Mouse (Mus musculus) layer of hippocampus, adult 2 months (tissue): ENCODE measurements around the gene Prkar1b. TPM values are rescaled to one million over a fixed set of nuclear protein-coding genes. Genes with fewer than 3 reads are reported as not detected.
A peak's percentile ranks its signal among the peaks of the same experiment; 100 is the strongest.

Experiments
- DNase-seq, 2 experiments: peaks; one replicate each; pipeline ENCODE4 v3.0.0; 2022; ENCODE audit warnings: low spot score in 2 of 2
- H3K27ac ChIP-seq: fragments of 200-600 bp; 2 replicates; pipeline ENCODE4 v1.8.1; 2022
- H3K4me3 ChIP-seq: fragments of 200-600 bp; 2 replicates; pipeline ENCODE4 v1.8.1; 2022; ENCODE audit warnings: mild to moderate bottlenecking
- CTCF ChIP-seq: fragments of 200-600 bp; conservative IDR thresholded peaks from 2 replicates; pipeline ENCODE4 v1.8.1; 2022; ENCODE audit warnings: antibody characterized with exemption, mild to moderate bottlenecking, moderate library complexity
- total RNA-seq, 2 experiments: library from RNA; stranded (reverse); gene quantifications; 2 replicates each; pipeline ENCODE4 v1.2.3; 2021

Prkar1b gene
- total RNA-seq, 2 experiments from 2014 or later: 393 to 425 TPM

DNA sequence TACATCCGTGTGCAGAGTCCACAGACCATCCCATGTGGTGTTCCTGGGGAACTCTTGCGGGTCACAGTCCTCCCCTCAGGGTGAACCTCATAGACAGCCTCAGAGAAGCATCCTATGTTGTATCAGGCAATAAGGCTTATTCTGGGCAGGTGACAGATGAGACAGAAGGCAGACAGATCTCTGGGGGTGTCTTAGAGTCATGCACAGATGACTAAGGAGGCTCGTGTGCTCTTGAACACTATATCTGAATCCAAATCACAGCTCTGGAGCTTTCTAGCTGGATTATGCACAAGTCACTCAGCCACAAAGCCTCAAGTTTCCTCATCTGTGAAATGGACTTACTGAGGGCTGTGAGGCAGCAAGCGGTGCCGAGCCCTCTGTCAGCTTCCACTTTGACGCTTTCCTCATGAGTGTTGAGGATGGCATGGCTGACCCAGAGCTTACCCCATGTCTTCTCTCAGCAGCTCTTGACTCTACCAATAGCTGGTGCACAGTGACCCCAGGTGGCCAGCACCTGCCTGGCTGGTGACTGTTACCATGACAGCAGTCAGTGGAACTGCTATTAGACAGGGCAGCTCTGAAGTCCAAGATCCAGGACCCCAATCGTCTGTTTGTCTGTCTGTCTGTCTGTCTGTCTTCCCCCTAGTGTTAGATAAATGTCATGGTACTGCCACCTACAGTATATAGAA, 64.8 kb downstream of the Prkar1b start:
- DNase-seq: peak in 1 of 2 experiments; percentile 32
- peak; percentile 72 for TF ChIP-seq CTCF
- no peak overlapping the region for H3K4me3 ChIP-seq
- peak overlapping the region; percentile 28; the same call in 1 of the 2 replicates for H3K27ac ChIP-seq

DNA sequence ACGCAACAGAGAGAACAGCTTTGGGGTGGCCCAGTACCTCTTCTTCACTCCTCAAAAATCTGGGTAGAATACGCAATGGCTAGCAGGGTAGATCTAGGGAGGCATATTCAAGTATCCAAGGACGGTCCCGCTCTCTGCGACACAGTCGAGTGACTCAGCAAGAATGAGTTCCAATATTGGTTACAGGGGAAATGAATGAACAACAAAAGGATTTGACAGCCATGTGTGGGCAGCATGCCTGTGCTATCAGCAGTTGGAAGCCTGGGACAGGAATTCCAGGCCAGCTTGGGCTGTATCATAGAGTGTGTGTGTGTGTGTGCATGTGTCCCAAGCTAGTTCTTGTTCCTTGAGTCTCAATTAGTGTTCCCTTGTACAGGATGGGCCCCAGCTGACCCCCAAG, 65.5 kb downstream of the Prkar1b start:
- no peak overlapping the region for H3K4me3 ChIP-seq
- peak; percentile 62 to 83 for DNase-seq
- H3K27ac ChIP-seq: peak overlapping the region; percentile 32; the same call in 1 of the 2 replicates
- no peak for TF ChIP-seq CTCF

DNA sequence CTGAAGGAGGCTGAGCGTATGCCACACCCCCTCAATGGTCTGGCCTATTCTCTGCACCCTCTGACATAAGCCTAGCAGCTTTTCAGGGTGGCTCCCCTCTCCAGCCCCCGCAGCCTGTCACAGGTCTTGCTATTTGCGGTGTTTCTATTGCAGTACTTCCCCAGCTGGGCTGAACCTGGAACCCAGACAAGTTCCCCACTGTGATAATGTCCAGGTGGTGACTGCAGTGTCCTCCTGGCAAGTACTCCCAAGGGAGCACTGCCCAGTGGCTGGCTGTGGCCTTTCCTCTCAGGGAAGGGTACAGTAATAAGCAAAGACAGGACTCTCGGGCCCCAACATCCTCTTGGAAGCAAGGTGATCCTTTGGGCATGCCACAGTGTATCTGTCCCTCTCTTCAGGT, 66.0 kb downstream of the Prkar1b start:
- TF ChIP-seq CTCF: no peak
- no peak for DNase-seq
- H3K4me3 ChIP-seq: no peak overlapping the region

DNA sequence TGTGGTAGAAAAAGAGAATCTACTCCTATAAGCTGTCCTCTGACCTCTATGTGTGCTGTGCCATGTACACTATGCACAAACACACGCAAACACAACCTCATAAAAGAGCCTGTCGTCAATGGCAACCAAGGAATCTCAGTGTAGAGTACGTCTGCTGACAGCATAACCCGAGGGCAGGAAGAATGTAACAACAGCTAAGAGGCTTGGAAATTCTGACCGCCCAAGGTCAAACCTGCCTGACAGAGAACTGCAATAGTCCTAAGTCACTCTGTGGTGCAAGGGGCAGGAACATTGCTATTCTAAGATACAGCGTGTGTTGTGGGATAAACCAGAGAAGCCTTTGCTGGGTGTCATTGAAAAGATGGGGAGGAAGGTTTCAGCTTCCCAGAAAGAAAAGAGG, 68.4 kb downstream of the Prkar1b start:
- Histone ChIP-seq H3K27ac (no peak overlapping the region), H3K4me3 (no peak overlapping the region)
- no peak for TF ChIP-seq CTCF
- DNase-seq: no peak

More for the DNA sequence above, 66.0 kb downstream of the Prkar1b start:
- peak overlapping the region; percentile 32; the same call in 1 of the 2 replicates for H3K27ac ChIP-seq

DNA sequence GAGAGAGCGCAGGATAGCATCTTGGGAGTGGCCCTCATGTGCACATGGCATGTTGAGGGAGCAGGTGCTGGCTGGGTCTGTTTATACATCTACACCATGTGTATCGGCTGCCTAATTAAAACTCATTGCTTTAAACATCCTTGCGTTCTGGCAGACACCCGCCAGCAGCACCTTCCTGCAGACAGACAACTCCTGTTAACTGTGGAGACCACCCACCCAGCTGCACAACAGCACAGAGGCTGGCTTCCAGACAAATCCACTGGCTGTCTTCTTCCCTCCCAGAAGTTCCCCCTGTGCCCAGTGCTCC, 71.7 kb downstream of the Prkar1b start:
- no peak for TF ChIP-seq CTCF
- DNase-seq: no peak
- H3K4me3 ChIP-seq: no peak overlapping the region
- H3K27ac ChIP-seq: no peak overlapping the region

DNA sequence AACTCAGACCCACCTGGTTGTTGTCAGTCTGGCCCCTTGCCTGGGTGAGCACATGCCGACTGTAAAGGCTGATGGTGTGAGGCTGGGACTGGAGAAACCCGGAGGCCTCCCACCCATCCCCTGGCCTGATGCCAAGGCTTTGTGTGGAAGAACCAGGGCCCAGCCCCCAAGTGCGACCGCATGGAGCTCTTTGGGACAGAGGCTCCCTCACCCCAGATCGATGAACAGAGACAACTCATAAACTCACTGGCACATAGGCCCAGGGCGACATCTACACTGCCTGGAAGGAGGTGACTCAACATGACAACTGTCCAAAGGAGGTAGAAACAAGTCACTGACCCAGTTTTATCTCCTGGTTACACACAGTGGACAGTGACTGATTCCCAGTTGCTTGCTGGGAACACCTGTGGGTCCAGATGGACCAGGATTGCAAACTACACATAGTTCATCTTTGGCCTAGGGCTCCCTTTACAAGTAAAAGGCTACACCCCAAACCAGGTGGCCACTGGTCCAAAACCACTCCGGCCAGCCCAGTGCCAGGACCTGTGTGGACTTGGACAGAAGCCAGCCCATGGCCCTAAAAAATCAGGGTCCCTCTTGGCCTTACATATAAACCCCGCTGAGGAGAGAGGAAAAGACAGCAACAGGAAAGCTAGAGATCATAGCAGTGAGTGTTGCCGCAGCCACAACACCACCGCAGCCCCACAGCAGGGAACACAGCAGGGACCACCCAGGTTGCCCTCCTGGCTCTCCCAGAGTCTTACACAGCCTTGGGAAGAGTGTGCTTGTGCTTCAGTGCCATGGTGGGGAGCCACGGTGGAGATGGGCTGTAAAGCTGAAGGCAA, 72.3 kb downstream of the Prkar1b start:
- H3K27ac ChIP-seq: no peak overlapping the region
- H3K4me3 ChIP-seq: no peak overlapping the region
- DNase-seq: no peak
- no peak for TF ChIP-seq CTCF

DNA sequence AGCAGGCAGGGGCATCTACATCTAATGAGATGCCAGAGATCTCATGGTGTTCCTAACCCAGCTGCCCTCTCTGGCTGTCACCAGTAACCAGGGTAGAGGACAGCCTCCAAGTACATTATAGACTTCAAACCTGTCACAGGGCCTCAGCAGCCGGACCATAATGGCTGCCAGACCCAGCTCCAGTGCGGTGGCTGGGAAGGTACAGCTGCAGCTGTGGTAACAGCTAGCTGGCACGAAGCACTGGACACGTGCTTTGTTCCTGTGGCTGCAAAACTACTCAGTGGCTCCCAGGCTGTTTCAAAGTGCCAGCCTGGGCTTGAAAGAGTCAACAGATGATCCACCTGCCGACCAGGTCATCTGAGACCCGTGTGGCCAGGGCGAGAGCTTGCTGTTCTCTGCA, 73.4 kb downstream of the Prkar1b start:
- no peak for TF ChIP-seq CTCF
- DNase-seq: no peak
- no peak overlapping the region for H3K27ac ChIP-seq
- H3K4me3 ChIP-seq: no peak overlapping the region

DNA sequence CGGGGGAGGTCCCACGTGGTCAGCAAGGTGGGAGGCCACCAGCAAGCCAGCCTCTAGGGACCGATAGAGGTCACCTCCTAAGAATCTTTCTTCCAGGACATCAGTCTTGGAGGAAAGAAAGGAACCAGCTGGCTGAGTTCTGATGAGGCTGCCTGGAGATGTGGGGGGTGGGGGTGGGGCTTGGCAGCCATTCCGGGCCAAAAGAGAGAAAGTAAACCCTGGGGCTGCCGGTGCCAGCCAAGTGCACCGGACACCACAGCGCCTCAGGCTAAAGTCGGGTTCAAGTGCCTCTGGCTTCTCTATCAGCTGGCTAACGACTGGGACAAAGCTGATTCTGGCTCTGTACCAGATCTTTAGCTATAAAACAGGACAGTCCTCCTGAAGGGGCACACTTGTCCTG, 74.0 kb downstream of the Prkar1b start:
- no peak for DNase-seq
- no peak overlapping the region for H3K27ac ChIP-seq
- TF ChIP-seq CTCF: no peak
- H3K4me3 ChIP-seq: no peak overlapping the region

DNA sequence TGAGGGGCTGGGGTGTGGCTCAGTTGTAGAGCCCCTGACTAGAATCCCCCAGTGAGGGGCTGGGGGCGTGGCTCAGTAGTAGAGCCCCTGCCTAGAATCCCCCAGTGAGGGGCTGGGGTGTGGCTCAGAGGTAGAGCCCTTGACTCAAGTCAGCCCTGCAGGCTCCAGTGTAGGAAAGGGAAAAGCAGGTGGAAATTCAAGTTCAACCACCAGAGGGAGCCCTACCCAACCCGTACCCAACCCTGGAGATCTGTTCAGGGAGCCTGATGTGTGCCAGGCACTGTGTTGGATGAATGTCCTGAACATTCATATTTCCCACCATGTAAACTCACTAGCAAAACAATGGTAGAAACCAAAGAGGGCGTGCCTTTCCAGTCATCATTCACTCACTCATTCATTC, 74.7 kb downstream of the Prkar1b start:
- TF ChIP-seq CTCF: peak; percentile 92

DNA sequence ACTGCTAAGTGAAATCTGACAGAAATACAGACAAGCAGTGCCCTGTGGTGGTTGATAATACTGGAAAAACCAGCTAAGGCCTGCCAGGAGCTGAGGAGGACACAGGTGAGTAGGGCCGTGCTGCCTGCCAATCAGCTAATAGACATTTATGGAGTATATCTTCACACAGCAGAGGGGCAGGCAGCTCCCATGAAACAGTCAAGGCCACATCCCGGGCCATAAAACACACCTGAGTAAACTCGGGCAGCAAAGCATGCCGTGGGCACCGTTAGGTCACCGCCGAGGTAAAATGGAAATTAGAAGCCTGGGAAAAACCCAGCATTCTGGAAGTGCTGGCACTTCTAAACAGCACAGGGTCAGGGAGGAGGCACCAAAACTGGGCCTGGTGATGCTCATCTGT, 75.8 kb downstream of the Prkar1b start:
- no peak for TF ChIP-seq CTCF
- DNase-seq: no peak
- H3K4me3 ChIP-seq: no peak overlapping the region
- no peak overlapping the region for H3K27ac ChIP-seq

More for the DNA sequence above, 74.7 kb downstream of the Prkar1b start:
- Histone ChIP-seq H3K4me3 (no peak overlapping the region), H3K27ac (no peak overlapping the region)
- DNase-seq: peak; percentile 73 to 83

DNA sequence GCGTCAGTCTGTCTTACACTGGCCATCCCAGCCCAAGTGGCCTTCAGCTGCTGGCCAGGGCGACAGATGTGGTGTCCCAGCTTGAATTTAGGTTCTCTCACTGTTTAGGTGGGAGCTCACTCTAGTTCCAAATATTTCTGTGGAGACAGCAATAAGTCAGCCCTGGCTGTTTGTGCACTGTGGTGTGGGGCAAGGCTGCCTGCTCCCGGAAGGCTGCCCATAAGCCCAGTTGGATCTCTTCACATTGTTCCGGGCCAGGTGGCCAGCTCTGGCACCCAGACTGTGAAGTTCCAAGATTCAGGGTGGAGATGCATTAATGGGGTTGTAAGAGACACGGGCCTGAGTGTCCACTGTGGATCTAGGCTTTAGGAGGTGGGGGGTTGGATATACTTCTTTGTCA, 76.9 kb downstream of the Prkar1b start:
- no peak for TF ChIP-seq CTCF
- no peak for DNase-seq
- no peak overlapping the region for H3K27ac ChIP-seq

DNA sequence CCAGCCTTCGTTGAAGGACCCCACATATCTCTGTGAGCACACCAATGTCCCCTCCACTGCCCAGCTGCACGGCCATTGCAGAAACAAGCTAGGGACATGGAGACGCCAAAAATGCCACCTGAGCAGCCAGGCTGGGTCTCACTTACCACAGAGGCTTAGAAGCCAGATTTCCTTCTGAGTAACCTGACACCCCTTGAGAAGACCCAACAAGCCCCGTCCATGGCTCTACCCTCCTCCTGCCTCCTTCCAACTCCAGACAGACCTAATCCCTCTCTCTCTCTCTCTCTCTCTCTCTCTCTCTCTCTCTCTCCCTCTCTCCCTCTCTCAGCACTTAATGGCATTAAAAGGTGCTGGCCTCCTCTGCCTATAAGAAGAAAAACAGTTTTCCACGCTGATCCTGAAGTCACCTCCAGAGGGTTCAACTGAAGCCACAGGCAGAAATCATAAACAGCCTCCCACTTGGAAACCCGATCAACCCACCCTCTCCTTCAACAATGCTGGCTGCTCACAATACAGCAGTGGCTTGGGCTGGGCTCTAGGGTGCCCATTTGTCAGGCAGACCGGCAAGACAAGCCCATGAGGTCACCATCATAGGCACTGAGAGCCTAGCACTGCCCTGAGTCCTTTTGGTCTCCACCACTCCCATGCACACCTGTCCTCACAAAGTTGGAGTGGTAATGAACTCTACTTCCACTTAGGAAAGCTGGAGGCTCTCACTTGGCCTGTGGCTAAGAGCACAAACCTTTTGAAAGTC, 82.8 kb downstream of the Prkar1b start:
- Histone ChIP-seq H3K4me3 (no peak overlapping the region), H3K27ac (no peak overlapping the region)
- DNase-seq: no peak
- no peak for TF ChIP-seq CTCF

More for the DNA sequence above, 76.9 kb downstream of the Prkar1b start:
- H3K4me3 ChIP-seq: no peak overlapping the region

DNA sequence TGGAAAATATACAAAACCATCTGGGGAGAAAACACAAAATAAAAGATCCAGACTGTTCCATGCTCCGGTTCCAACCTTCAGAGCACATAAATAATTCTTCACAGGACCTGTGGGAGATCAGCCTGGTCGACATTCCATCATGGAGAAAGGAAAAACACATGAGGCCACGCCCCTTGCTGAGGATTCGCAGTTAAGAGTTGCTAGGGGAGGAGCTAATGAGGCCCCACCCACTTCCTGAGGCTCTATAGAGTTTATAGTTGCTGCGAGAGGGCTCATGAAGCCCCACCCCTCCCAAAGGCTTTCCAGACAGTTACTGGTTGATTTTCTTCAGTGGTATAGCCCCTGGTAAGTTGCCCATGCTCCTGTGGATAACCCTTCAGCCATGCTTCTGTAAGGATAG, 85.2 kb downstream of the Prkar1b start:
- H3K27ac ChIP-seq: no peak overlapping the region
- H3K4me3 ChIP-seq: no peak overlapping the region
- DNase-seq: no peak
- no peak for TF ChIP-seq CTCF

DNA sequence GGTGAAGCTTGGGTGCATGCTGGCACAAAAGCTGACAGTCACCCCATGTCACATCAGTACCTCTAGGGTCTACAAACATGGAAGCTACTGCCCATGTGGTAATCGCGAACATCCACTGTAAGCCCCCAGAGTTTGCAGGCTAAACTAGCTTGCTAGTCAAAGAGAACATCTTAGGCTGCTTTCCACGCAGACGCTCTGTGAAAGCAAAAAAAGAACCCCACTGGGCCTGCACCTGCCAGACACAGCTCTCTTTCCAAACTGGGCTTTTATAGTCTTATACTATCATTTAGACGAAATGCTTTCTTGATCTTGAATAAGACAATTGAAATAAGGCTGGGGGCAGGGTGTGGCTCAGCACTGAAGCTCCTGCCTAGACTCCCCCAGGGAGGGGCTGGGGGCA, 88.1 kb downstream of the Prkar1b start:
- no peak for DNase-seq
- no peak overlapping the region for H3K4me3 ChIP-seq
- TF ChIP-seq CTCF: no peak
- no peak overlapping the region for H3K27ac ChIP-seq
